Mouse (Mus musculus) testis, postnatal 10 days (tissue): ENCODE measurements around the gene Yod1.

ENCODE experiments used
- DNase-seq: peaks from one replicate; pipeline ENCODE4 v3.0.0; 2021; ENCODE audit warnings: low spot score

Yod1 gene

DNA sequence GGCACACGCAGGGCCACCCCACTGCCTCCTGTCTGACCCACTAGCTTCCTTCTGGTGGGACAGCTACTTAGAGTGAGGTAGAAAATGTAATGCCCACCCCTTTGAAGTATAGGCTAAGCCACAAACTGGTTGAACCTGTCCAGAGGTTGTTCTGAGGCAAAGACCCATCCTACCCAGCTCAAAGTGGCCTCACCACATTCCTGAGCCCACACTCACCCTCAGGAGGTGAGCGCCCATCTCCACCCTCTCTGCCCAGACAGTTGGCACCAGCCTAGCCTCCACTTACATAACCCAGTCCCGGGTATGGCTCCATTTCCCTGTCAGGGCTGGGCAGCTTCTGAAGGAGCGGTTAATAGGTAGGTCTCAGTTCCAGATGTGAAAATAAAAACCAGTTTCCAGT, 53.4 kb downstream of the Yod1 start:
- no peak for DNase-seq

DNA sequence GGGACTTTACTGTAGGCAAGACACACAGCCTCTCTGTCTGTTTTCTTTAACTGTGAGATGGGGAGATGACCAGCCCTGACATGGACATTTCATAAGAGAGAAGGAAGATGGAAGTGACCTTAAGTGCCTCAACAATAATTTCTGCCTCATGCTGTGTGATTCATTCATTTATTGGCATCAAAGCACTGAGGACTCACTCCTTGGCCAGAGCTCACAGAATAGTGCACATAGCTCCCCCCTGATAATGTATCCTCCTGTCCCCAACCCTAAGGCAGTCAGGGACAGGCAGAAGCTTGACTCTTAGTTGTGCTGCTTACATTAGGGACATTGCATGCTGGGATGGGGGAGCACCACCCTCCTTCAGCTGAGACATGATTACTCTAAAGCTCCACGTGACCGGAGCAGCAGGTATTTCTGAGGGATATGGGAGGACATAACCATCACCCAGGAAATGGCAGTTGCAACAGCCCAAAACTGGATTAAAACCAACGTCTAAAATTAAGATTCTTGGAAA, 53.9 kb downstream of the Yod1 start:
- DNase-seq: no peak
